Mouse (Mus musculus) embryonic facial prominence, embryonic 13.5 days (tissue): Measurements from ENCODE around the gene Atp13a1. TPM values are rescaled to one million over a fixed set of nuclear protein-coding genes. Genes with fewer than 3 reads are reported as not detected.

Experiments
- ATAC-seq: fragments of 200-750 bp; cut with Nextera tagmentation; 2 replicates; pipeline ENCODE4 v1.8.0; 2017; ENCODE audit warnings: low read depth; ENCODE audit not compliant: insufficient number of reproducible peaks, insufficient read depth, low FRiP score, low TSS enrichment
- H3K27ac ChIP-seq: fragments of 300-500 bp; sonication (generic); 2 replicates; pipeline ENCODE4 v1.5.1; 2015; ENCODE audit warnings: moderate library complexity, mild to moderate bottlenecking, inconsistent platforms
- H3K27me3 ChIP-seq: fragments of 300-500 bp; sonication (generic); 2 replicates; pipeline ENCODE4 v1.6.1; 2015; ENCODE audit warnings: mild to moderate bottlenecking, inconsistent platforms
- H3K36me3 ChIP-seq: fragments of 300-500 bp; sonication (generic); 2 replicates; pipeline ENCODE4 v1.6.1; 2015; ENCODE audit warnings: mild to moderate bottlenecking, inconsistent platforms
- H3K4me1 ChIP-seq: fragments of 300-500 bp; sonication (generic); 2 replicates; pipeline ENCODE4 v1.6.1; 2015; ENCODE audit warnings: inconsistent platforms
- H3K4me2 ChIP-seq: fragments of 300-500 bp; sonication (generic); 2 replicates; pipeline ENCODE4 v1.6.1; 2015; ENCODE audit warnings: moderate library complexity, mild to moderate bottlenecking, inconsistent platforms
- H3K4me3 ChIP-seq: fragments of 300-500 bp; sonication (generic); 2 replicates; pipeline ENCODE4 v1.5.1; 2015; ENCODE audit warnings: mild to moderate bottlenecking, inconsistent platforms
- H3K9ac ChIP-seq: fragments of 300-500 bp; sonication (generic); 2 replicates; pipeline ENCODE4 v1.6.1; 2015; ENCODE audit warnings: mild to moderate bottlenecking, inconsistent platforms
- H3K9me3 ChIP-seq: fragments of 300-500 bp; sonication (generic); 2 replicates; pipeline ENCODE4 v1.6.1; 2016; ENCODE audit warnings: inconsistent platforms
- WGBS: fragments of 180-500 bp; shearing (Covaris S2); methylation state at CpG from one replicate; pipeline ENCODE4 v1.1.7; 2015; ENCODE audit warnings: mixed read lengths; 5-methylcytosine and 5-hydroxymethylcytosine counted together
- polyA plus RNA-seq: library from polyadenylated mRNA; unstranded; fragments of >200 nt; fragmentation: Nextera tagmentation; extraction: Ambion mirVana; gene quantifications from 2 replicates; pipeline ENCODE4 v1.2.1, GENCODE M21; 2015

Atp13a1 gene
- polyA plus RNA-seq, 1 experiment from 2014 or later, result 48.1 TPM

- Histone ChIP-seq H3K9me3 (no peaks in the 10 kb centered on the region), H3K4me3 (no peak overlapping the region), H3K27me3 (no peaks in the 10 kb centered on the region), H3K9ac (no peak overlapping the region), H3K36me3 (peaks cover 96% of the 10 kb centered on the region), H3K27ac (no peak overlapping the region), H3K4me1 (no peaks in the 10 kb centered on the region), H3K4me2 (no peak overlapping the region)
- no peak for ATAC-seq
Measured at GRCm38 (mm10) chr8:69802216-69802615, 11.3 kb downstream of the Atp13a1 start.

GRCm38 (mm10) chr8:69803366-69803765 lies 12.4 kb downstream of the Atp13a1 start:
- H3K4me3 ChIP-seq, result no peak overlapping the region
- WGBS, result 93% methylated on average over 7 of the region's 7 CpGs
- H3K36me3 ChIP-seq, result peaks cover 96% of the 10 kb centered on the region
- H3K9me3 ChIP-seq, result no peaks in the 10 kb centered on the region
- H3K4me2 ChIP-seq, result no peak overlapping the region
- no peaks in the 10 kb centered on the region for H3K27me3 ChIP-seq
- H3K27ac ChIP-seq, result no peak overlapping the region
- H3K4me1 ChIP-seq, result peaks cover 4% of the 10 kb centered on the region; the same call in 1 of the 2 replicates
- no peak for ATAC-seq
- H3K9ac ChIP-seq, result no peak overlapping the region

GRCm38 (mm10) chr8:69804537-69804936 lies 13.6 kb downstream of the Atp13a1 start:
- H3K27me3 ChIP-seq, result no peaks in the 10 kb centered on the region
- 94% methylated on average over 6 of the region's 6 CpGs for WGBS
- H3K4me3 ChIP-seq, result no peak overlapping the region
- no peak overlapping the region for H3K4me2 ChIP-seq
- peaks cover 85% of the 10 kb centered on the region for H3K36me3 ChIP-seq
- H3K9ac ChIP-seq, result no peak overlapping the region
- no peaks in the 10 kb centered on the region for H3K9me3 ChIP-seq
- no peak overlapping the region for H3K27ac ChIP-seq
- H3K4me1 ChIP-seq, result peaks cover 12% of the 10 kb centered on the region; the same call in 1 of the 2 replicates
- ATAC-seq, result no peak

- no peaks in the 10 kb centered on the region for H3K27me3 ChIP-seq
- no peak overlapping the region for H3K27ac ChIP-seq
- ATAC-seq, result no peak
- peaks cover 79% of the 10 kb centered on the region for H3K36me3 ChIP-seq
- H3K4me3 ChIP-seq, result no peak overlapping the region
- H3K4me1 ChIP-seq, result peaks cover 12% of the 10 kb centered on the region; the same call in 1 of the 2 replicates
- no peak overlapping the region for H3K9ac ChIP-seq
- 96% methylated on average over 10 of the region's 10 CpGs for WGBS
- H3K9me3 ChIP-seq, result no peaks in the 10 kb centered on the region
- H3K4me2 ChIP-seq, result no peak overlapping the region
Measured at GRCm38 (mm10) chr8:69805086-69805485, 14.1 kb downstream of the Atp13a1 start.

GRCm38 (mm10) chr8:69805491-69805890 lies 14.5 kb downstream of the Atp13a1 start:
- Histone ChIP-seq H3K4me2 (no peak overlapping the region), H3K4me3 (no peak overlapping the region), H3K36me3 (peaks cover 77% of the 10 kb centered on the region), H3K9me3 (no peaks in the 10 kb centered on the region), H3K9ac (no peak overlapping the region), H3K27me3 (no peaks in the 10 kb centered on the region), H3K27ac (no peak overlapping the region), H3K4me1 (peaks cover 12% of the 10 kb centered on the region; the same call in 1 of the 2 replicates)
- 94% methylated on average over 9 of the region's 9 CpGs for WGBS
- ATAC-seq, result no peak

GRCm38 (mm10) chr8:69807236-69807635 lies 16.3 kb downstream of the Atp13a1 start:
- no peak overlapping the region for H3K4me2 ChIP-seq
- H3K9me3 ChIP-seq, result no peaks in the 10 kb centered on the region
- no peak overlapping the region for H3K4me3 ChIP-seq
- H3K27me3 ChIP-seq, result no peaks in the 10 kb centered on the region
- H3K27ac ChIP-seq, result no peak overlapping the region
- H3K4me1 ChIP-seq, result peaks cover 12% of the 10 kb centered on the region; the same call in 1 of the 2 replicates
- ATAC-seq, result no peak
- 93% methylated on average over 5 of the region's 5 CpGs for WGBS
- H3K9ac ChIP-seq, result no peak overlapping the region
- H3K36me3 ChIP-seq, result peaks cover 71% of the 10 kb centered on the region

GRCm38 (mm10) chr8:69808094-69808863 lies 17.3 kb downstream of the Atp13a1 start, which contains the start of gene Gmip:
Gmip (plus strand) TSS chr8:69808679.
- peak; percentile 60; the same call in 1 of the 2 replicates for ATAC-seq

GRCm38 (mm10) chr8:69808864-69809403 lies 18.0 kb downstream of the Atp13a1 start:
- Histone ChIP-seq H3K36me3 (peaks cover 60% of the 10 kb centered on the region), H3K4me1 (peaks cover 12% of the 10 kb centered on the region; the same call in 1 of the 2 replicates), H3K4me2 (peak overlapping the region; percentile 91), H3K4me3 (peak overlapping the region; percentile 56), H3K9me3 (no peaks in the 10 kb centered on the region), H3K27ac (0 out of 2 replicates have a peak overlapping the region, but pooled peaks have one; percentile 51), H3K9ac (peak overlapping the region; percentile 73), H3K27me3 (no peaks in the 10 kb centered on the region)
- 2% methylated on average over 23 of the region's 23 CpGs for WGBS
- peak; percentile 28; the same call in 1 of the 2 replicates for ATAC-seq

More at GRCm38 (mm10) chr8:69808094-69808863, 17.3 kb downstream of the Atp13a1 start, which contains the start of gene Gmip:
- H3K4me1 ChIP-seq, result peaks cover 12% of the 10 kb centered on the region; the same call in 1 of the 2 replicates
- H3K4me3 ChIP-seq, result peak within 1 kb of the TSS; percentile 56
- 6% methylated on average over 26 of the region's 28 CpGs for WGBS
- H3K36me3 ChIP-seq, result peaks cover 60% of the 10 kb centered on the region
- no peaks in the 10 kb centered on the region for H3K9me3 ChIP-seq
- 0 out of 2 replicates have a peak within 1 kb of the TSS, but pooled peaks have one; percentile 51 for H3K27ac ChIP-seq
- H3K4me2 ChIP-seq, result peak within 1 kb of the TSS; percentile 91
- peak within 1 kb of the TSS; percentile 73 for H3K9ac ChIP-seq
- H3K27me3 ChIP-seq, result no peaks in the 10 kb centered on the region

GRCm38 (mm10) chr8:69809820-69810219 lies 18.9 kb downstream of the Atp13a1 start:
- no peak overlapping the region for H3K9ac ChIP-seq
- peaks cover 61% of the 10 kb centered on the region for H3K36me3 ChIP-seq
- no peaks in the 10 kb centered on the region for H3K9me3 ChIP-seq
- H3K4me1 ChIP-seq, result peaks cover 12% of the 10 kb centered on the region; the same call in 1 of the 2 replicates
- 60% methylated on average over 3 of the region's 3 CpGs for WGBS
- no peak overlapping the region for H3K27ac ChIP-seq
- H3K4me2 ChIP-seq, result 0 out of 2 replicates have a peak overlapping the region, but pooled peaks have one; percentile 91
- no peaks in the 10 kb centered on the region for H3K27me3 ChIP-seq
- ATAC-seq, result no peak
- no peak overlapping the region for H3K4me3 ChIP-seq

- H3K4me3 ChIP-seq, result no peak overlapping the region
- H3K9me3 ChIP-seq, result no peaks in the 10 kb centered on the region
- no peak overlapping the region for H3K9ac ChIP-seq
- no peak overlapping the region for H3K4me2 ChIP-seq
- 93% methylated on average over 2 of the region's 2 CpGs for WGBS
- H3K4me1 ChIP-seq, result no peaks in the 10 kb centered on the region
- no peak overlapping the region for H3K27ac ChIP-seq
- no peak for ATAC-seq
- no peaks in the 10 kb centered on the region for H3K27me3 ChIP-seq
- peaks cover 56% of the 10 kb centered on the region for H3K36me3 ChIP-seq
Measured at GRCm38 (mm10) chr8:69814881-69815280, 23.9 kb downstream of the Atp13a1 start.

- Histone ChIP-seq H3K4me3 (no peak overlapping the region), H3K27ac (no peak overlapping the region), H3K9me3 (no peaks in the 10 kb centered on the region), H3K4me2 (no peak overlapping the region), H3K9ac (no peak overlapping the region), H3K36me3 (peaks cover 55% of the 10 kb centered on the region), H3K27me3 (no peaks in the 10 kb centered on the region), H3K4me1 (no peaks in the 10 kb centered on the region)
- no peak for ATAC-seq
- WGBS, result 91% methylated on average over 4 of the region's 4 CpGs
Measured at GRCm38 (mm10) chr8:69815396-69815795, 24.4 kb downstream of the Atp13a1 start.
